Mouse (Mus musculus) kidney, postnatal 25 days (tissue): ENCODE data around the gene Slc6a1.

ENCODE experiments used
- DNase-seq, 2 experiments: peaks; one replicate each; pipeline ENCODE4 v3.0.0; 2021; ENCODE audit warnings: mixed read lengths in 2 of 2

Gene Slc6a1

DNA sequence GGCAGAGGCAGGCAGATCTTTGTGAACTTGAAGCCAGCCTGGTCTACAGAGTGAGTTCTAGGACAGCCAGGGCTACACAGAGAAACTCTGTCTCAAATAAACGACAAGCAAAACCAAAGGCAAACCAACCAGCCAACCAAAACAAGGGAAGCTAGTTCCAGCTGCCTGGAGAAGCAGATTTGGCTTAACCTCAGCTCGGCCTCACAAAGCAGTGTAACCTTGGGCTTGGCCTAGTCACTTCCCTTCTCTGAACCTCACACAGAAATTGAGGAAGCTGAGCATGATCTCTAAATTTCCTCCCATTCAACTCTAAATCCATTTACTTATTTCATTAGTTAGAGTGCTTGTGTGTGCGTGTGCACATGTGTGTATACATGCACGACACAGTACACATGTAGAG lies 79.9 kb downstream of the Slc6a1 start:
- DNase-seq: no peak

DNA sequence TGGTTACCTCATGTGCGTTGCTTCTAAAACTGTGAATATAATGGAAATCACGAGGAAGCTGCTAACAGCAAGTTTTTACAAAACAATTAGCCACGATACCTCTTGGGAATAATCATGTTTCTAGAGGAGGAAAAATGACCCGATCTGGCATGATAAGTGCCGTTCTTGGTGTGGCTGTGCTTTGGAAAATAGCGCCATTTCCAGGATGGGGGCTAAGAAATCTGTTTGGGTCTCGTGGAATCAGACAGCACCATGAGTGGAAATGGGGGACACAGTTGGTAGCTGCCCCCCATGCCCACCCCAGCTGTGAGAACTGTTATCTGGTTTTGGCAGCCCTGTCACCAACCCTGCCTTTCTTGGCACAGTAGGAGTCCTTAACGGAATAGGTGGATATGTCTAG lies 81.3 kb downstream of the Slc6a1 start:
- DNase-seq: no peak

DNA sequence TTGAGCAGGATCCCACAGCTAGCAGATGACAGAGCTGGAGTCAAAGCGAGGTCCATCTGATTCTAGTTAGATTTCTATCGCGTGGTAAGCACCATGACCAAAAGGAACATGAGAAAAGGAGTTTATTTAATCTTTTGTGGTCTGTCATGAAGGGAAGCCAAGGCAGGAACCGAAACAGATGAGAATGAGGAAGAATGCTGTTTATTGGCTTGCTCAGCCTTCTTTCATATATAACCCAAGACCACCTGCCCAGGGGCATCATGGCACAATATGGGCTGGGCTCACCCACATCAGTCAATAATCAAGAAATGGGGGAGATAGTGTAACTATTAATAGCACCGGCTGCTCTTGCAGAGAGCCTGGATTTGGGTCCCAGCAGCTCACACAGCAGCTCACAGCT lies 82.3 kb downstream of the Slc6a1 start:
- DNase-seq: no peak

DNA sequence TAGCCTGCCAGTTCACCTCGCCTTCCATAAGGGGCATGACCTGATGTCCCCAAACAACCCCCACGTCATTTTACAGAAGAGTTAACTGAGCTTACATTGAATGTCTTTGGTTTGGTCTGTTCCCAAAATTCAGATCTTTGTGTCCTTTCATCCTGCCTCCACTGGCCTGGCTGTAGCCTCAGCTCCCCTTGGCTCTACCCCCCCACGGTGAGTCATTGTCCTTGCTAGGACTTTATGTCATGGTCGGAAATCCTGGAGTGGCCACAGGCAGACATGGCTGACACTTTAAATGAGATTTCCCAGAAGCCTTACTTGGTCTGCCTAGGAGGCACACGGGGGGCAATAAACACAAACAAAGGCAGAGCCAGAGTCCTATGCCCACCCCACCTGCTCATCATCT lies 83.8 kb downstream of the Slc6a1 start:
- DNase-seq: no peak
